Mouse (Mus musculus): ENCODE measurements around the gene Mak. TPM values are rescaled to one million over a fixed set of nuclear protein-coding genes. Genes with fewer than 3 reads are reported as not detected.

Gene Mak
- total and polyA plus RNA-seq, 3 experiments, result not detected

- no peak for TF ChIP-seq MXI1 (IDR thresholded peaks at IDR 0.05; ENCODE audit: low read depth, low read length)
- TF ChIP-seq NRF1 (IDR thresholded peaks at IDR 0.05; ENCODE audit: insufficient read depth, low read depth, low read length, poor library complexity, severe bottlenecking), result peak; percentile 85
- TF ChIP-seq MYB (IDR thresholded peaks at IDR 0.05; ENCODE audit: low read depth, low read length), result no peak
- TF ChIP-seq NELFE (IDR thresholded peaks at IDR 0.05; ENCODE audit: low read depth, low read length), result peak; percentile 57; the same call in 1 of the 2 replicates
- peak; percentile 37 to 44; a peak in 2 of 4 replicates for TF ChIP-seq EP300 (IDR thresholded peaks at IDR 0.05; ENCODE audit: low read depth in 1 of 2, low read length in 2 of 2)
- no peak for TF ChIP-seq JUND (IDR thresholded peaks at IDR 0.05; ENCODE audit: low read depth, low read length)
- TF ChIP-seq ETS1 (IDR thresholded peaks at IDR 0.05; ENCODE audit: low read depth, low read length), result peak; percentile 47; the same call in 1 of the 2 replicates
- no peak for TF ChIP-seq KAT2A (conservative IDR thresholded peaks at IDR 0.05; ENCODE audit: low read depth, low read length)
- no peak for TF ChIP-seq POLR2AphosphoS5 (IDR thresholded peaks at IDR 0.05; ENCODE audit: borderline replicate concordance, low read depth, low read length)
- peak; percentile 84 for TF ChIP-seq GATA1 (IDR thresholded peaks at IDR 0.05; ENCODE audit: low read depth, low read length)
- TF ChIP-seq TAL1 (IDR thresholded peaks at IDR 0.05; ENCODE audit: low read length), result peak; percentile 15; the same call in 1 of the 2 replicates
- TF ChIP-seq MAFK (IDR thresholded peaks at IDR 0.05; ENCODE audit: borderline replicate concordance, low read depth, low read length), result no peak
Observed at GRCm38 (mm10) chr13:41097324-41098058, 18.0 kb upstream of the Mak start (continued).

GRCm38 (mm10) chr13:41094160-41094559 is 14.7 kb upstream of the Mak start:
- no peak overlapping the region for H3K4me3 ChIP-seq (ENCODE audit: control insufficient read depth in 1 of 2, insufficient read depth in 1 of 2, low read depth in 2 of 2, low read length in 2 of 2)
- H3K9ac ChIP-seq (ENCODE audit: control insufficient read depth, low read depth, low read length, poor library complexity, severe bottlenecking), result no peak overlapping the region
- H3K4me1 ChIP-seq (ENCODE audit: control insufficient read depth in 1 of 2, insufficient read depth in 2 of 2, low read length in 2 of 2), result peaks cover 0 to 6% of the 10 kb centered on the region in 2 experiments; a peak in 1 of 4 replicates
- H3K36me3 ChIP-seq (ENCODE audit: control insufficient read depth in 1 of 2, insufficient read depth in 2 of 2, low read length in 2 of 2), result no peaks in the 10 kb centered on the region
- H3K9me3 ChIP-seq (replicated peaks; ENCODE audit: insufficient read depth, low read length), result no peaks in the 10 kb centered on the region
- no peak overlapping the region for H3K27ac ChIP-seq (ENCODE audit: control insufficient read depth, low read depth, low read length)
- TF ChIP-seq MXI1 (IDR thresholded peaks at IDR 0.05; ENCODE audit: low read depth, low read length) (no peak), POLR2AphosphoS2 (IDR thresholded peaks at IDR 0.05; ENCODE audit: low read length) (no peak), TCF12 (IDR thresholded peaks at IDR 0.05; ENCODE audit: low read depth, low read length) (no peak), USF2 (IDR thresholded peaks at IDR 0.05; ENCODE audit: borderline replicate concordance in 1 of 2, insufficient read depth in 1 of 2, low read depth in 1 of 2, low read length in 2 of 2) (no peak)
- peaks cover 12 to 18% of the 10 kb centered on the region in 2 experiments for H3K27me3 ChIP-seq (ENCODE audit: control insufficient read depth in 1 of 2, insufficient read depth in 2 of 2, low read length in 2 of 2)
- DNase-seq (ENCODE audit: low read depth, low spot score), result no peak
- no peaks in the 10 kb centered on the region for H3K79me2 ChIP-seq (ENCODE audit: control insufficient read depth, insufficient read depth, low read length, poor library complexity)

- H3K27me3 ChIP-seq (ENCODE audit: control insufficient read depth in 1 of 2, insufficient read depth in 2 of 2, low read length in 2 of 2), result peaks cover 17 to 18% of the 10 kb centered on the region in 2 experiments
- H3K9ac ChIP-seq (ENCODE audit: control insufficient read depth, low read depth, low read length, poor library complexity, severe bottlenecking), result no peak overlapping the region
- no peaks in the 10 kb centered on the region for H3K79me2 ChIP-seq (ENCODE audit: control insufficient read depth, insufficient read depth, low read length, poor library complexity)
- H3K27ac ChIP-seq (ENCODE audit: control insufficient read depth, low read depth, low read length), result no peak overlapping the region
- no peak overlapping the region for H3K4me3 ChIP-seq (ENCODE audit: control insufficient read depth in 1 of 2, insufficient read depth in 1 of 2, low read depth in 2 of 2, low read length in 2 of 2)
- H3K36me3 ChIP-seq (ENCODE audit: control insufficient read depth in 1 of 2, insufficient read depth in 2 of 2, low read length in 2 of 2), result no peaks in the 10 kb centered on the region
- no peak for TF ChIP-seq RAD21 (IDR thresholded peaks at IDR 0.05; ENCODE audit: low read depth, low read length)
- TF ChIP-seq MYB (IDR thresholded peaks at IDR 0.05; ENCODE audit: low read depth, low read length), result no peak
- no peak for TF ChIP-seq GATA1 (IDR thresholded peaks at IDR 0.05; ENCODE audit: low read depth, low read length)
- no peak for TF ChIP-seq NELFE (IDR thresholded peaks at IDR 0.05; ENCODE audit: low read depth, low read length)
- TF ChIP-seq ZNF384 (IDR thresholded peaks at IDR 0.05; ENCODE audit: low read depth, low read length), result no peak
- no peak for TF ChIP-seq GABPA (IDR thresholded peaks at IDR 0.05; ENCODE audit: low read depth, low read length)
- TF ChIP-seq MAFK (IDR thresholded peaks at IDR 0.05; ENCODE audit: borderline replicate concordance, low read depth, low read length), result no peak
- TF ChIP-seq POLR2AphosphoS5 (IDR thresholded peaks at IDR 0.05; ENCODE audit: borderline replicate concordance, low read depth, low read length), result no peak
- TF ChIP-seq CHD1 (IDR thresholded peaks at IDR 0.05; ENCODE audit: low read depth, low read length), result no peak
- no peak for TF ChIP-seq CHD2 (IDR thresholded peaks at IDR 0.05; ENCODE audit: low read length)
- TF ChIP-seq TAL1 (IDR thresholded peaks at IDR 0.05; ENCODE audit: low read length), result no peak
- TF ChIP-seq NRF1 (IDR thresholded peaks at IDR 0.05; ENCODE audit: insufficient read depth, low read depth, low read length, poor library complexity, severe bottlenecking), result no peak
- no peak for TF ChIP-seq MAZ (IDR thresholded peaks at IDR 0.05; ENCODE audit: low read depth, low read length)
- no peak for TF ChIP-seq ETS1 (IDR thresholded peaks at IDR 0.05; ENCODE audit: low read depth, low read length)
- DNase-seq (ENCODE audit: low read depth, low spot score), result no peak
- no peaks in the 10 kb centered on the region for H3K4me1 ChIP-seq (ENCODE audit: control insufficient read depth in 1 of 2, insufficient read depth in 2 of 2, low read length in 2 of 2)
- H3K9me3 ChIP-seq (replicated peaks; ENCODE audit: insufficient read depth, low read length), result no peaks in the 10 kb centered on the region
Observed at GRCm38 (mm10) chr13:41091271-41091670, 11.8 kb upstream of the Mak start.

All from MEL (cell line).